Comparison of ENCODE assay signal across 19 mouse cellular contexts in genomic region chr16:23912741-23913140, GRCm38 (mm10). TPM values are rescaled to one million over a fixed set of nuclear protein-coding genes. Genes with fewer than 3 reads are reported as not detected.
"Had no signal": no experiment of that assay in that cellular context is flagged by ENCODE, and none has a peak within 500 bp of the region (broad histone marks: within the 10 kb centered on the region; RNA-seq: fewer than 3 reads in every experiment).

No protein-coding gene starts in this region.

- DNase-seq: kidney, adult 9 months; kidney, postnatal 36 days; layer of hippocampus, adult 9-11 months; layer of hippocampus, postnatal 36 days; liver; liver, embryonic 13.5 days; liver, postnatal 0 days; right cerebral cortex, postnatal 14 days; thymus, postnatal 4 days had no signal

- H3K27ac ChIP-seq: kidney, postnatal 0 days; limb, embryonic 12.5 days; liver, embryonic 13.5 days; macrophage; midbrain, embryonic 12.5 days; stomach, embryonic 15.5 days had no signal

- H3K9ac ChIP-seq: limb, embryonic 12.5 days; liver, embryonic 13.5 days; liver, postnatal 0 days; midbrain, embryonic 12.5 days; stomach, embryonic 15.5 days had no signal

- ATAC-seq: intestine, postnatal 0 days; liver, postnatal 0 days had no signal

- H3K9me3 ChIP-seq: limb, embryonic 12.5 days; liver, embryonic 13.5 days; midbrain, embryonic 12.5 days; stomach, embryonic 15.5 days had no signal

- H3K36me3 ChIP-seq: limb, embryonic 12.5 days; liver, embryonic 13.5 days; midbrain, embryonic 12.5 days; stomach, embryonic 15.5 days had no signal

- H3K27me3 ChIP-seq: liver, embryonic 13.5 days; midbrain, embryonic 12.5 days; stomach, embryonic 15.5 days had no signal

- H3K4me1 ChIP-seq: limb, embryonic 12.5 days; liver, embryonic 13.5 days; megakaryocyte, embryonic 14.5 days; midbrain, embryonic 12.5 days; stomach, embryonic 15.5 days had no signal

- H3K4me2 ChIP-seq: limb, embryonic 12.5 days; liver, embryonic 13.5 days; midbrain, embryonic 12.5 days; stomach, embryonic 15.5 days had no signal

- H3K4me3 ChIP-seq: limb, embryonic 12.5 days; liver, embryonic 13.5 days; megakaryocyte, embryonic 14.5 days; midbrain, embryonic 12.5 days; stomach, embryonic 15.5 days had no signal

RNA-seq across cellular contexts. Expression of gene Rtp2, which starts 19.5 kb away (rescaled TPM):
- total RNA-seq: left cerebral cortex, postnatal 36 days had no signal
- polyA plus RNA-seq: intestine, postnatal 0 days; kidney, postnatal 0 days; limb, embryonic 12.5 days; liver, embryonic 13.5 days; liver, postnatal 0 days; macrophage; midbrain, embryonic 12.5 days; neural tube, embryonic 14.5 days; spleen, adult 2 months; stomach, embryonic 15.5 days had no signal

RNA-seq across cellular contexts. Expression of gene Sst, which starts 22.0 kb away (rescaled TPM):
- polyA plus RNA-seq: kidney, postnatal 0 days; liver, postnatal 0 days; macrophage; spleen, adult 2 months had no signal
